Mouse (Mus musculus): Measurements from ENCODE around the gene Max.

Max gene

GRCm38 (mm10) chr12:76954698-76955423 is 7.1 kb downstream of the Max start:
- DNase-seq = no peak

DNA sequence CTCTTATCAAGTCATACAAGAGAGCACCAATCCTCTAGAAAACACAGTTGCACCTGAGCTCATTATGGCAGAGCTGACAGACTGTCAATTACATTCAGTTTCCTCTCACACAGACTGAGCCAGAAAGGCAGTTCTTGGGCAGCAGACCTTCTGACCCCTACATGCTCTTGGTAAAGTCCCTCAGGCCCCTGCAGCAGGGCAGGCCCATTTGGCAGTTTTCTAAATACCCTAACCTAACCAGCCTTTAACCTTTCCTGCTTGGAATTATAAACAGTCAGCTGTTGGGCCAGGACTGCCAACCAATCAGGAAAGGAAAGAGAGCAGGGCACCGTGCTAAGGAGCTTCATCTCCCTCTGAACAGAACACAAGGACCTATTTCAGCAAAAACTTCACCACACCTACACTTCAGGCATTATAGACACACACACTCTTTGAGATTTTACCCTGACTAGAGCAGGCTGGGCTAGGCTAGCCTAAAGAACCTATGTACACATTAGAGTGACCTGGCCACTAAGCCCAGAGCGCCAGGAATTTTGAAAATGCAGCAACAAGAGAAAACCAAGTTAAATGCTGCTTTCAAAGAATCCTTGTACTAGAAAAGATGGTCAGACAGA is 8.1 kb downstream of the Max start:
- DNase-seq = no peak

GRCm38 (mm10) chr12:76950330-76950729 is 11.7 kb downstream of the Max start:
- no peak for DNase-seq

- no peak for DNase-seq
These were observed 13.2 kb downstream of the Max start for GRCm38 (mm10) chr12:76948781-76949180.

- no peak for DNase-seq
These were observed 13.8 kb downstream of the Max start for GRCm38 (mm10) chr12:76948185-76948584.

- DNase-seq = no peak
These were observed 14.5 kb downstream of the Max start for GRCm38 (mm10) chr12:76947487-76947886.

DNA sequence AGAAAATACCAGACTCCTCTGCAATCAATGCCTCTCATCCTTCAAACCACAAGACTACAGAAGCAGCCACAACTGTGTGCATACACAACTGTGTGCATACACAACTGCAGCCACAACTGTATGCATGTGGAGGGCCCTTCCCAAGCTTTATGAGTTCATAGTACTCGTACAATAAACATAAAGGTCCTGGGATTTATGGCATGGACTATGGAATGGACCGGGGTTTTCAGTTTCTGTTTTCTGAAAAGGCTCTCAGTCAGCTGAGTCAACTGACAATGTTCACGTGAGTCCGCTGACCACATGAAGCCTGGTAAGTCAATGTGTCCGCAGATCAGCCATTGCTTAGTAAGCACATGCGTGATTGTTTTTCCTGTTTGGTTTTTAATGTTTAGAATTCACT is 18.5 kb downstream of the Max start:
- DNase-seq = no peak

- no peak for DNase-seq
These were observed 19.0 kb downstream of the Max start for GRCm38 (mm10) chr12:76943046-76943445.

DNA sequence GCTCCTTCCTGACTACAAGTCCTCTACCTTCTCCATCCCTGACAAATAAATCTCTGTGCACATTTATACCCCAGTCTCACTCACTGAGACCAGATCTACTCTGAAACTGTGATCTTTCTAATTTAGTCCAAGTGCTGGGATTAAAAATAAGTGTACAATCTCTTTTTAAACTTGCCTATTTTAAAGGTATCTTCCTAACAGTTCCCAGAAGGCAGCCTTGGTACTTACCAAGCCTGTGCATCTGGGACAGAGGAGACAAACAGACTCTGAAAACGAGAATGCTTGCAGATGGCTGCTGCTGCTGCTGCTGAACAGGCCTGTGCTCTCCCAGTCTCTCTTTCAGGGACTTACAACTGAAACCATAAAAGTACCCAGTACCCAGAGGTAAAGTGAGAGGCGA is 19.5 kb downstream of the Max start:
- DNase-seq = no peak

- DNase-seq = no peak
These were observed 20.5 kb downstream of the Max start for GRCm38 (mm10) chr12:76941524-76941923.

- DNase-seq = no peak
These were observed 24.0 kb downstream of the Max start for GRCm38 (mm10) chr12:76938013-76938412.

DNA sequence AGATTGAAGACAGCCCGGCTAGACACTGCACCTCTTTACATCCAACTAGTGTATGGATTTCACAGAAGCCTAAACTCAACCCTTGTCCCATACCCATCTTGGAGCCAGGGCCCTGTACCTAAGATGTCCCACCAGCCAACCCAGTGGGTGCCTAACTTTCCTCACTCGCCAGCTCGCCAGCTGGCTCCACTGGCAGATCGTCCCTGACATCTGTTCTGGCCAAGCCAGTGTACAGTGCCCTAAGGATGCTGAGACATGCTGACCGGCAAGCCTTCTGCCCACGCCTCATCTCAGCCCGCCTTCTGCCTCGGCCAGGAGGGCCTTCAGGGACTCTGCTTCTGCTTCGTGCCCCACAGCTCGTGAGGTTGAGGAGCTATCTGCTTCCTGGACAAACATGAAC is 25.8 kb downstream of the Max start:
- DNase-seq = no peak

DNA sequence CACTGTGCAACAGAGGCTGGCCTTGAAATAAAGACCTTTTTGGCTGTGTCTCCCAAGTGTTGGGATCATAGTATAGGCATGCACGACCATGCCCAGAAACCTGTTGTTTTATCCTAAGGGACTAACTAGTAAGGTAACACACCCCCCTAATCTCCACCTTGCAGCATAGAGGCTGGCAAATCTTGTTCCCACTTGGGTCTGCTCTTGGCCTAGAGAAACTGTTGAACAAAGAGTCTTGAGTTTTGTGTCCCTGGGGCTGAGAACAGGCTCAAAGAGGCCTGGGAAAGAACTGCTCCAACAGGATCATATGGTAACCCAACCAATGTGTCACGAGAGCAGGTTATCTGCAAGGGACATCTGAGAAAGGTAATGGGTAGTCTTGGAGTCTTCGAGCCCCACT is 27.6 kb downstream of the Max start:
- DNase-seq = no peak

DNA sequence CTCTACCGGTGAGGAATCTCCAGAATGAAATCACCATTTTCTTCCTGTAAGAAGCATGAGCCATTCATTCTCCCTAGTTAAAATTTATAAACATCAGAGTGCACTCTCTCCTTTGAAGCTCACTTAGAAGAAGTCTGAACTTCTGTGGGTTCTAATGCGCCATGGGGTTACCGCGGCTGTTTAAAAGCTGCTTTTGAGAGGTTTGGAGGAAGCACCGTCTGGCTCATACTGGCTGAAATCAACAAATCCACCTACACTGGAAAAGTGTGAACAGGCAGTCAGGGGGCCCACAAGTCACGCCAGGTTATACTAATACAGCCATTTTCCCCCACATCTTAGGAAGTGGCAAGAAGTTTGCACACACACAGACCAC is 29.3 kb downstream of the Max start:
- DNase-seq = peak; percentile 32

GRCm38 (mm10) chr12:76931739-76932687 is 30.0 kb downstream of the Max start:
- DNase-seq = no peak

- DNase-seq = no peak
These were observed 31.8 kb downstream of the Max start for GRCm38 (mm10) chr12:76930177-76930576.

DNA sequence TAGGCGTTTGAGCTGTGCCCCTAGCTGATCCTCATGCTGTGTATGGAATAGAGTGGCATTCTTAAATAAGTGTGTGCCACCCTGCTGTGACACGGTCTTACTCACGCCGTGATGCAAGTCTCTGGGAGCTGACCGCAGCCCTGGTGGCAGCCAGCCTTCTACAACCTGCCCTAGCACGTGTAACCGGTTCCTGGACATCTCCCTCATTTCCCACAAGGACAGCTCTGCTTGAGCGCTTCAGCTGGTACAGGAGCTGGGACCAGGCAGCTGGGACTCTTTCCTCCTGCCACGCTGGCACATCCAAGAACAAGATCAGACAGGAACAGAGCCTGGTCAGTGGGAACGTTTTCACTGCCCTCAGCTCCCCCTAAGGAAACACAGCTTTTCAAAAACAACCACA is 34.5 kb downstream of the Max start:
- no peak for DNase-seq

DNA sequence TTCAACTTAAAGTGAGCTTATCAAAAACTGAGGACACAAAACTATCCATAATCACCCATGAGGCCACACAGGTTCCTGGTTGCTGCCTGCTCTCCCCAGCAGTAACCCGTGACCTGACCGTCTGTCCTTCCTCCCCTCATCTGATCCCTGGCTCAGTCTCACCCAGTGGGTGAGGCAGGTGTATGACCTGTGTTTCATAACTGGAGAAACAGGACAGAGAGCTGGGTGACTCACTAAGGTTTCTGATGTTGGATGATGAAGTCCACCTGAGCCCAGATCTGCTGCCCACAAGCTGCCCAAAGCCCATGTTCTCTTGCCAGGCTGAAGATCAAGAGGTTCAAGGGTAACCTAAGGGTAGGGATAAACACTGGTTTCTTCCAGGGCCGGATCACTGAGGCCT is 35.0 kb downstream of the Max start:
- DNase-seq = no peak

- DNase-seq = no peak
These were observed 35.6 kb downstream of the Max start for GRCm38 (mm10) chr12:76926338-76926945.

GRCm38 (mm10) chr12:76924904-76925604 is 36.9 kb downstream of the Max start:
- DNase-seq = no peak

- peak; percentile 38 for DNase-seq
These were observed 38.9 kb downstream of the Max start for GRCm38 (mm10) chr12:76923118-76923517.

GRCm38 (mm10) chr12:76920990-76921389 is 41.0 kb downstream of the Max start:
- DNase-seq = no peak

DNA sequence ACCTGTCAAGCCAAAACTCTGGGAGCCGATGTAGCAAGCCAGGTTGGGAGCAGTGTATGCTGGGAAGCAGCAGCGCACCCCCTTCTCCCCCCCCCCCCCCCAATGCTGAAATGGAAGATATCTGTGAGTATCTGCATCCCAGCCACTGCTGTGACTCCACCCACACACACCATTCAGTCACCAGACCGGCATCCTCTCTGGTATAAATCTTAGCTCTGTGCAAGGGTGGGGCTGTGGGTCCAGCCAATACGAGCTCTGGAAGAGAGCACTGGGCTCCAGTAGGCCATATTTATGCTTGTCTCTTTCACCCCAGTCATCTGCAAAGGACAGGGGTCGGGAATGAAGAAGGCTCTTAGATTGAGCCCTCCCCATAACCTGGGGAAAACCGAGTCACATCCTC is 41.6 kb downstream of the Max start:
- DNase-seq = no peak
